Mouse (Mus musculus) liver, embryonic 16.5 days (tissue): ENCODE measurements around the gene Acan. TPM values are rescaled to one million over a fixed set of nuclear protein-coding genes. Genes with fewer than 3 reads are reported as not detected.

Experiments
- ATAC-seq: fragments of 200-750 bp; cut with Nextera tagmentation; 2 replicates; pipeline ENCODE4 v1.8.0; 2017; ENCODE audit warnings: low read depth, mild to moderate bottlenecking, moderate number of reproducible peaks, moderate library complexity
- H3K27ac ChIP-seq: fragments of 300-500 bp; sonication (generic); 2 replicates; pipeline ENCODE4 v1.5.1; 2014; ENCODE audit warnings: mild to moderate bottlenecking, low read length
- H3K27me3 ChIP-seq: fragments of 300-500 bp; sonication (generic); 2 replicates; pipeline ENCODE4 v1.6.1; 2014; ENCODE audit warnings: low read depth, low read length, mixed read lengths; ENCODE audit not compliant: control insufficient read depth, insufficient read depth
- H3K36me3 ChIP-seq: fragments of 300-500 bp; sonication (generic); 2 replicates; pipeline ENCODE4 v1.6.1; 2014; ENCODE audit warnings: mild to moderate bottlenecking; ENCODE audit not compliant: control insufficient read depth, insufficient read depth
- H3K4me1 ChIP-seq: fragments of 300-500 bp; sonication (generic); 2 replicates; pipeline ENCODE4 v1.6.1; 2014; ENCODE audit warnings: low read depth, low read length, mixed read lengths; ENCODE audit not compliant: control insufficient read depth
- H3K4me2 ChIP-seq: fragments of 300-500 bp; sonication (generic); 2 replicates; pipeline ENCODE4 v1.6.1; 2014; ENCODE audit warnings: low read depth, low read length, mixed read lengths
- H3K4me3 ChIP-seq: fragments of 300-500 bp; sonication (generic); 2 replicates; pipeline ENCODE4 v1.5.1; 2014; ENCODE audit warnings: low read depth, mild to moderate bottlenecking, low read length
- H3K9ac ChIP-seq: fragments of 300-500 bp; sonication (generic); 2 replicates; pipeline ENCODE4 v1.6.1; 2014; ENCODE audit warnings: low read depth, low read length
- H3K9me3 ChIP-seq: fragments of 300-500 bp; sonication (generic); replicated peaks from 2 replicates; pipeline ENCODE4 v1.6.1; 2016; ENCODE audit warnings: low read length; ENCODE audit not compliant: control insufficient read depth
- WGBS: fragments of 180-500 bp; shearing (Covaris S2); extraction: QIAGEN DNeasy Blood & Tissue Kit; methylation state at CpG from one replicate; pipeline ENCODE4 v1.1.7; 2014; ENCODE audit not compliant: insufficient replicate concordance; 5-methylcytosine and 5-hydroxymethylcytosine counted together
- polyA plus RNA-seq: library from polyadenylated mRNA; unstranded; fragments of >200 nt; fragmentation: Nextera tagmentation; extraction: Ambion mirVana; gene quantifications from 2 replicates; pipeline ENCODE4 v1.2.1, GENCODE M21; 2015

Acan gene
- polyA plus RNA-seq, 1 experiment from 2014 or later: 0.04 TPM

DNA sequence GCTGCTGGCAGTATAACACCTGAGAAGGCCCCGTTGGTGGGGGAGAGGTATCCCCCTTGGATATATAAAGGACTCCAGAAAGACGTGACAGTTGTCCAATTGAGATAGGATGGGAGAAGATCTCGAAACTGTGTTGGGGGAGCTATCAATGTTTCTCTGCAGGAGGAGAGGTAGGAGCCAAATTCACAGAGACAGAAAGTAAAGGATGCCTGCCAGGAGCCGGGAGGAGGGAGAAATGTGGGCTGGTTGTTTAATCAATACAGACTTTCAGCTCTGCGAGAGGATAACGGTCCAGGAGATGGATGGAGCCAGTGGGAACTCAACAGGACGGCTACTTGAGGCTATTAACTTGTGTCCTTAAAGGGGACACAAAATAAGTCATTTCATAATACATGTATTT lies 14.2 kb downstream of the Acan start:
- 46% methylated on average over 7 of the region's 7 CpGs for WGBS
- ATAC-seq: no peak
- Histone ChIP-seq H3K27me3 (no peaks in the 10 kb centered on the region), H3K9me3 (no peaks in the 10 kb centered on the region), H3K9ac (no peak overlapping the region), H3K27ac (no peak overlapping the region), H3K4me1 (no peaks in the 10 kb centered on the region), H3K36me3 (no peaks in the 10 kb centered on the region), H3K4me2 (no peak overlapping the region), H3K4me3 (no peak overlapping the region)

DNA sequence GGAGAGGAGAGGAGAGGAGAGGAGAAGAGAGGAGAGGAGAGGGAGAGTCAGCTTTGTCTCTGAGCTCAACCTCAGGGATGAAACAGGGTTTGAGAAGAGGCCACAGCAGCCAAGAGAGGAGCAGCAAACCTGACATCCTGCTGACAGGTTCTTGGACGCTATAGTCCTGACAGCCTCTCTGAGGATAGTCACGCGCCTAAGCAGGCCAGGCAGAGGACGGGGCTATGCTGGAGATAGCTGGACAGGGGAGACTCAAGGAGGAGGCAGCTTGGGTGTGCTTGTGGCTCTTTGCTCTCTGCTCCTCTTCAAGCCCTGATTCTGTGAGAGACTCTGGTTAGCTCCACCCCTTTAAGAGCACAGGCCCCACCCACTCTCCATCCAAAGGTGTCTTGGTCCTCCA lies 14.9 kb downstream of the Acan start:
- Histone ChIP-seq H3K4me2 (no peak overlapping the region), H3K9ac (no peak overlapping the region), H3K27ac (no peak overlapping the region), H3K9me3 (no peaks in the 10 kb centered on the region), H3K4me3 (no peak overlapping the region), H3K36me3 (no peaks in the 10 kb centered on the region), H3K27me3 (no peaks in the 10 kb centered on the region), H3K4me1 (no peaks in the 10 kb centered on the region)
- WGBS: 45% methylated on average over 4 of the region's 4 CpGs
- no peak for ATAC-seq

DNA sequence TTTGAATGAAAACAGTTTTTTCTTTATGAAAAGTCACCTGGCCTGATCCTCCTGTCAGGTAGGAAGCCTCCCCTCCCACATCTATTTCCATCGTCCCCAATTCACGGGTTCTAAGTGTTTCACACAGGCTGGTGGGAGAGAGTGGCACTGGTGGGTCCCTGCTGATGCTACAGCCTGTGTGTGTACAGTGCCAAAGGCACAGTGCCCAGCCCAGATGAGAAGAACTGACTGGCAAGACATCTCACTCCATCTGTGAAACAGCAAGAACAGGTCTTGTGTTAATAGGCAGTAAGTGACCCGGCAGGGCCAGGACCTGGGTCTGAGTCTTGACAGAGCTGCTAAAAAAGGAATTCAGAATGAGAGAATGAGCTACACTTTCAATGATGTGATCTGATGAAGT lies 25.9 kb downstream of the Acan start:
- H3K9me3 ChIP-seq: no peaks in the 10 kb centered on the region
- no peaks in the 10 kb centered on the region for H3K4me1 ChIP-seq
- H3K36me3 ChIP-seq: no peaks in the 10 kb centered on the region
- no peak overlapping the region for H3K27ac ChIP-seq
- WGBS: 39% methylated on average over 3 of the region's 3 CpGs
- no peak overlapping the region for H3K4me3 ChIP-seq
- no peak overlapping the region for H3K4me2 ChIP-seq
- H3K9ac ChIP-seq: no peak overlapping the region
- ATAC-seq: no peak
- no peaks in the 10 kb centered on the region for H3K27me3 ChIP-seq

DNA sequence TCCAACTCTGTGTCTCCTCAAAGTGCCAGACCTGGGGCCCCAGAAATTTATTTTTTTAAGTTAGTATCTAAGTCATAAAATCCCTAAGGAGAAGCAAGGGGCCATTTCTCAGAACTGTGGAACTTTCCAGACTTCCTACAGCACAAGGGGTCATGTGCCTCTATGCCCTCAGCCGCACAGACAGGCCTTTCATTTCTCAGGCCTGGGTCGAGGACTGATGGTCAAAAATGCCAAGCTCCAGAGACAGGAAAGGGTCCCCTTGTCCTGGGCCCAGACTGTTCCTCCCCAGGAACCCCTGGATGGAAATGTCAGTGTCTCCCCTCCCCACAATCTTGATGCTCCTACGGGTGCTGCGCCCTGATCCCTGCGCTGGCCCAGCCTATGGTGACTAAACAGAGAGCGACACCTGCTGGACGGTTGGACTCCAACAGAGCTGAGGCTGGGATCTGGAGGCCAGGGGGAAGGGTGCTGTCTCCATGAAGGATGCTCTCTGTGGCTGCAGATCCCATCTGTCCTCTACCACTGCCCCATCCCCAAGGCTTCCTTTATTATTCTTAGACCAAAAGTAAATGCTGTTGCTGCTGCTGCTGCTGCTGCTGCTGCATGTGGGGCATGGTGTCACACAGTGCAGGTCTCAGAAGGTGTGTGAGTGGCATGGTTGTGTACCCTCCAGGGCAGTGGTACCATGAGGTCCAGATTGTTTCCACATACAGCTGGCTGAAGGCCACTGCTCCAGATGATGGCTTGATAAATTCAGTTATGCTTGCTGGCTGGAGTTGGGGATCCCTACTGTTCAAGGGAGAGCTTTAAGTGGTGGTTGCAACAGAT lies 27.5 kb downstream of the Acan start:
- Histone ChIP-seq H3K4me1 (no peaks in the 10 kb centered on the region), H3K9me3 (no peaks in the 10 kb centered on the region), H3K4me3 (no peak overlapping the region), H3K27me3 (no peaks in the 10 kb centered on the region), H3K27ac (no peak overlapping the region), H3K4me2 (no peak overlapping the region), H3K9ac (no peak overlapping the region), H3K36me3 (no peaks in the 10 kb centered on the region)
- WGBS: 20% methylated on average over 7 of the region's 7 CpGs
- no peak for ATAC-seq

DNA sequence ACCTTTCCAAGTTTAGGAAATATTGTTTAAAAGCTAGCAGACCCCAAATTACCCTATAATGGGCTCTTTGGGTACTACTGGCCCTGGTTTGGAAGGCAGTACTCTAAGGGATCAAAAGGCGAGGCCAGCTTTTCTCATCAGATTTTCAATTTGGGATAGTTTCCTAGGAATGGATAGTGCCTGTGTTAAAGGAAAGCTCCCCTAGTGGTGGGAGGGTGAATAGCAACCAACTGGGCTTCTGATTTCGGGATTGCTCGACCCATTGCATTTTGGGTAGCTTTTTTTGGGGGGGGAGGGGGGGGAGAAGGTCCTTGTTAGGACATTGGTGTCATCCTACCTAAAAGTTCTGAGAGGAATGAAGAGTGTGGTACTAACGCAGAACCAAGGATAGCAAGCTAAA lies 35.8 kb downstream of the Acan start:
- Histone ChIP-seq H3K9ac (no peak overlapping the region), H3K9me3 (no peaks in the 10 kb centered on the region), H3K27ac (no peak overlapping the region), H3K36me3 (no peaks in the 10 kb centered on the region), H3K4me1 (no peaks in the 10 kb centered on the region), H3K4me2 (no peak overlapping the region), H3K27me3 (no peaks in the 10 kb centered on the region), H3K4me3 (no peak overlapping the region)
- 57% methylated on average over 4 of the region's 4 CpGs for WGBS
- ATAC-seq: no peak

DNA sequence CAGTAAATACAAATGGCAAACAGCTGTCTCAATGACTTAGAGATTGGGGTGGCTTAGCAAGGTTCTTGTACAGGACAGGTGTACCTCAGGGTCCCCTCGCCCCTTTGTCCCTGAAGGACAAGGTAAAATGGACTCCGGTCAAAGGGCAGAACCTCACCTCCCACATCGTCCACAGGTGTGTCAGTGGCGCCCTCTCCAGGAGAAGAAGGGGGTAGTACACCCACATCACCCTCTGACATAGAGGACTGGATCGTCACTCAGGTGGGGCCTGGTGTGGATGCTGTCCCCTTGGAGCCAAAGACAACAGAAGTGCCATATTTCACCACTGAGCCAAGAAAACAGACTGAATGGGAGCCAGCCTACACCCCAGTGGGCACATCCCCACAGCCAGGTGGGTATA lies 43.2 kb downstream of the Acan start:
- H3K9ac ChIP-seq: no peak overlapping the region
- 41% methylated on average over 5 of the region's 5 CpGs for WGBS
- no peaks in the 10 kb centered on the region for H3K4me1 ChIP-seq
- H3K27ac ChIP-seq: no peak overlapping the region
- H3K27me3 ChIP-seq: no peaks in the 10 kb centered on the region
- H3K4me3 ChIP-seq: no peak overlapping the region
- H3K9me3 ChIP-seq: no peaks in the 10 kb centered on the region
- no peak overlapping the region for H3K4me2 ChIP-seq
- no peak for ATAC-seq
- H3K36me3 ChIP-seq: no peaks in the 10 kb centered on the region

DNA sequence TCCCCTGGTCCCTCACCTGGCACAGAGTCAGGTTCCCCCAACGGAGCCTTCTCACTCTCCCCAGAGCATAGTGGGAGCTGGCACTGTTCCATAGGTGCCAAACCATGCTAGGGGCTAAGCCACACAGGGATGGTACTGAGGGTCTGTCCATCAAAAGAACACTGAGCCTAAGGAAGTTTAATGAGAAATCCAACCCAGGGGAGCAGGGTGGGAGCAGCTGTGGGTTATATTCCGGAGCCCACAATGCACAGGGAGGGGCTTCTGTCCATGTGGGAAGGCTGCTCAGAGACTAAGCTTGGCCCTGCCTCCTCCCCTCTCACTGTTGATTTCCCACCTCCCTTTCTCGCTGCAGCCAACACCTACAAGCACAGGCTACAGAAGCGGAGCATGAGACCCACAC lies 60.6 kb downstream of the Acan start:
- no peak overlapping the region for H3K9ac ChIP-seq
- no peaks in the 10 kb centered on the region for H3K9me3 ChIP-seq
- ATAC-seq: no peak
- no peaks in the 10 kb centered on the region for H3K36me3 ChIP-seq
- H3K4me3 ChIP-seq: no peak overlapping the region
- WGBS: 54% methylated on average over 4 of the region's 4 CpGs
- H3K27ac ChIP-seq: no peak overlapping the region
- H3K4me1 ChIP-seq: no peaks in the 10 kb centered on the region
- no peak overlapping the region for H3K4me2 ChIP-seq
- no peaks in the 10 kb centered on the region for H3K27me3 ChIP-seq

GRCm38 (mm10) chr7:79123465-79123864 lies 70.2 kb downstream of the Acan start:
- Histone ChIP-seq H3K27ac (no peak overlapping the region), H3K36me3 (no peaks in the 10 kb centered on the region), H3K4me3 (no peak overlapping the region), H3K27me3 (no peaks in the 10 kb centered on the region), H3K9ac (no peak overlapping the region), H3K4me2 (no peak overlapping the region), H3K9me3 (no peaks in the 10 kb centered on the region), H3K4me1 (no peaks in the 10 kb centered on the region)
- ATAC-seq: no peak
- 53% methylated on average over 5 of the region's 5 CpGs for WGBS

DNA sequence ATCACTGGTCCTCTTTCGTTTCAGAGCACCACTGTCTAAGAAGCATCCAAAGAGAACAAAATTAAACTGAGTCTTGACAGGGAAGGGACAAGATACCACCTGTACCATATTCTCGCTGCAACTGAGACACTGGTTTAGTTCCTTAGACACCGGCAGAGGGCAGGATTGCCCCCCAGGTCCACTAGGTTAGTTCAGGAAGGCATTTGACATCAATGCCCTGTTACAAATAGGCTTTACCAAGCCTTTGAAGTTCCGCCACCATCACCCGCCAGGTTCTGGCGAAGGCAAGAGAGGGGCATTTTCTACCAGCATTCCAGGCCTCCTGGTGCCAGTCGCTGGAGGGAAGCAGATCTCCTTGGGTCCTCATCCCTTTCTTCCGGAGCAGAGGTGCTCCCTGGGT lies 76.6 kb downstream of the Acan start:
- no peak overlapping the region for H3K27ac ChIP-seq
- WGBS: 20% methylated on average over 8 of the region's 8 CpGs
- H3K4me2 ChIP-seq: no peak overlapping the region
- H3K9ac ChIP-seq: no peak overlapping the region
- no peaks in the 10 kb centered on the region for H3K36me3 ChIP-seq
- H3K4me3 ChIP-seq: no peak overlapping the region
- peaks cover 6% of the 10 kb centered on the region for H3K27me3 ChIP-seq
- no peaks in the 10 kb centered on the region for H3K9me3 ChIP-seq
- no peak for ATAC-seq
- no peaks in the 10 kb centered on the region for H3K4me1 ChIP-seq
